Mouse (Mus musculus): ENCODE data around the gene Pdp2.

DNA sequence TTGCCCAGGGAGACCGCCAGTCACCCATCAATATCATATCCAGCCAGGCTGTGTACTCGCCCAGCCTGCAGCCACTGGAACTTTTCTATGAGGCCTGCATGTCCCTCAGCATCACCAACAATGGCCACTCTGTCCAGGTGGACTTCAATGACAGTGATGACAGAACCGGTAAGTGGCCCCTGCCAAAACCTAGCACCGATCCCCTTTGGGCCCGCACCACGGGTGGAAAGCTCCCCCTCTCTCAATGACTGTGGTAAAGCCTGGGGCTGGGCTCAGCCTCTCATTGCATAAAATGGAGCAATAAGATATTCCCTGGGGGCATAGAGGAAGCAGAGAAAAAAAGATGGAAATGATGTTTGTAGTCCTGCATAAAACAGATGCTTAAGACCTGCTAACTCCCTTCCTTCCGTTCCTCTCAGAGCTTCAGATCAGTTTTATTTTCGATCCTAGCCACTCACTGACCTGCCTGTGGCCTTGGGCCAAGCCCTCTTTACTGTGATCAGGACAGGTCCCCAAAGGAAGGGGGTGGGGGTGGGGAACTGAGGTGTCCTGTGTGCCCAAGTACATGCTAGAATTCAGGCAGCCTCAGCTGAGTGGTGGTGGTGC is 47.7 kb upstream of the Pdp2 start:
- no peak for TF ChIP-seq CTCF (IDR thresholded peaks at IDR 0.05; ENCODE audit: extremely low read depth, insufficient read depth, insufficient read length, insufficient replicate concordance)
- no peak for TF ChIP-seq POLR2A (IDR thresholded peaks at IDR 0.05; ENCODE audit: low read depth, low read length)
